10 mouse cellular contexts compared by ENCODE assay signal in the genomic region with DNA sequence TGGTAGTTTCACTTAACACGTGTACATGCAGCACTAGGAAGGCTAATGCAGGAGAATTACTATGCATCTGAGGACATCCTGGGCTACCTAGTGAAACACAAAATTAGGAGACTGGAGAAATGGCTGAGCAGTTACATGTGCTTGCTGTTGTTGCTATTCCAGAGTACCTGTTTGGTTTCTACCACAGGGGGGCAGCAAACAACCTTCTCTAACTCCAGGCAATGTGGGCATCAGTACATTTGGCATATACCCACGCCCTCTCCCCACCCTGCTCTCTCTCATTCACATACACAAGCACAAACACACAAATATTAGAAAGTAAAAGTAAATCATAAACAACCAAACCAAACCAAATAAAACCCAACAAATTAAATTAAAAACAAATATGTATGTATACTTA. TPM values are rescaled to one million over a fixed set of nuclear protein-coding genes. Genes with fewer than 3 reads are reported as not detected.
DNase-seq lines count a peak whose midpoint lies in the region; ATAC-seq and TF ChIP-seq lines count a peak whose summit lies in the region.
"Had no signal": no experiment of that assay in that cellular context is flagged by ENCODE, and none has a peak within 500 bp of the region (broad histone marks: within the 10 kb centered on the region; RNA-seq: fewer than 3 reads in every experiment).

No protein-coding gene starts in this region.

- peak; percentile 18; the same call in 1 of the 2 replicates for TF ChIP-seq CTCF in testis, adult 2 months (IDR thresholded peaks at IDR 0.05; ENCODE audit: control insufficient read depth, insufficient read depth, insufficient replicate concordance, low read depth, low read length)

- no peaks in the 10 kb centered on the region for H3K9me3 ChIP-seq in embryonic facial prominence, embryonic 11.5 days (replicated peaks; ENCODE audit: control insufficient read depth, low read length)
- no peaks in the 10 kb centered on the region for H3K9me3 ChIP-seq in limb, embryonic 11.5 days (ENCODE audit: control insufficient read depth, low read length)
- no peaks in the 10 kb centered on the region for H3K9me3 ChIP-seq in neural tube, embryonic 11.5 days (ENCODE audit: control insufficient read depth, low read length)

- WGBS in embryonic facial prominence, embryonic 11.5 days = 68% methylated on average over 2 of the region's 2 CpGs
- 74% methylated on average over 2 of the region's 2 CpGs for WGBS in limb, embryonic 11.5 days
- 90% methylated on average over 2 of the region's 2 CpGs for WGBS in neural tube, embryonic 11.5 days

- H3K4me2 ChIP-seq in embryonic facial prominence, embryonic 11.5 days (ENCODE audit: low read depth, low read length) = no peak overlapping the region
- H3K4me2 ChIP-seq in limb, embryonic 11.5 days (ENCODE audit: low read depth, severe bottlenecking) = no peak overlapping the region
- no peak overlapping the region for H3K4me2 ChIP-seq in neural tube, embryonic 11.5 days (ENCODE audit: low read depth)

- no peak overlapping the region for H3K27ac ChIP-seq in testis, adult 2 months (ENCODE audit: control insufficient read depth, insufficient read depth, low read depth, low read length)
- H3K27ac ChIP-seq in embryonic facial prominence, embryonic 11.5 days (replicated peaks; ENCODE audit: low read depth, low read length) = no peak overlapping the region
- H3K27ac ChIP-seq in limb, embryonic 11.5 days (replicated peaks; ENCODE audit: low read depth, low read length) = no peak overlapping the region
- no peak overlapping the region for H3K27ac ChIP-seq in neural tube, embryonic 11.5 days (ENCODE audit: low read depth, low read length)

- H3K9ac ChIP-seq in embryonic facial prominence, embryonic 11.5 days (replicated peaks; ENCODE audit: low read length) = no peak overlapping the region
- no peak overlapping the region for H3K9ac ChIP-seq in limb, embryonic 11.5 days (ENCODE audit: low read length)
- no peak overlapping the region for H3K9ac ChIP-seq in neural tube, embryonic 11.5 days (ENCODE audit: low read length)

- ATAC-seq in embryonic facial prominence, embryonic 11.5 days (replicated peaks; ENCODE audit: insufficient number of reproducible peaks, low FRiP score, low TSS enrichment, low read depth) = no peak
- ATAC-seq in inflammation-experienced regulatory T-cells, adult 6 months = peak; percentile 89
- ATAC-seq in limb, embryonic 11.5 days (ENCODE audit: insufficient number of reproducible peaks, low FRiP score, low TSS enrichment, low read depth) = no peak; the same call in 1 of the 2 replicates
- no peak for ATAC-seq in neural tube, embryonic 11.5 days (ENCODE audit: insufficient read depth, low FRiP score, low TSS enrichment)

- no peaks in the 10 kb centered on the region; the same call in 1 of the 2 replicates for H3K36me3 ChIP-seq in testis, adult 2 months (ENCODE audit: control insufficient read depth, insufficient read depth, low read length)
- H3K36me3 ChIP-seq in embryonic facial prominence, embryonic 11.5 days (replicated peaks; ENCODE audit: control insufficient read depth, insufficient read depth, low read depth, low read length) = peaks cover 3% of the 10 kb centered on the region
- H3K36me3 ChIP-seq in limb, embryonic 11.5 days (ENCODE audit: control insufficient read depth, insufficient read depth, low read length) = peaks cover 7% of the 10 kb centered on the region
- peaks cover 12% of the 10 kb centered on the region for H3K36me3 ChIP-seq in neural tube, embryonic 11.5 days (ENCODE audit: control insufficient read depth, insufficient read depth, low read length)

- no peaks in the 10 kb centered on the region for H3K27me3 ChIP-seq in testis, adult 2 months (ENCODE audit: control insufficient read depth, insufficient read depth, low read length)
- H3K27me3 ChIP-seq in embryonic facial prominence, embryonic 11.5 days (ENCODE audit: control insufficient read depth, insufficient read depth, low read length) = no peaks in the 10 kb centered on the region
- H3K27me3 ChIP-seq in limb, embryonic 11.5 days (ENCODE audit: control insufficient read depth, insufficient read depth, low read length) = no peaks in the 10 kb centered on the region
- H3K27me3 ChIP-seq in neural tube, embryonic 11.5 days (ENCODE audit: control insufficient read depth, insufficient read depth, low read length) = no peaks in the 10 kb centered on the region

- H3K4me3 ChIP-seq in testis, adult 2 months (ENCODE audit: control insufficient read depth, low read depth, low read length) = no peak overlapping the region
- no peak overlapping the region for H3K4me3 ChIP-seq in embryonic facial prominence, embryonic 11.5 days (ENCODE audit: low read depth, low read length)
- no peak overlapping the region for H3K4me3 ChIP-seq in limb, embryonic 11.5 days (ENCODE audit: low read depth, low read length)
- H3K4me3 ChIP-seq in neural tube, embryonic 11.5 days (ENCODE audit: low read depth, low read length) = no peak overlapping the region

- DNase-seq in testis, postnatal 14 days (ENCODE audit: low spot score) = no peak
- DNase-seq in adrenal gland, postnatal 14 days = peak; percentile 77
- peak; percentile 76 for DNase-seq in embryonic facial prominence, embryonic 11.5 days (ENCODE audit: low spot score)
- DNase-seq in limb, embryonic 11.5 days (ENCODE audit: low spot score) = peak; percentile 68
- DNase-seq in neural tube, embryonic 11.5 days (ENCODE audit: low spot score) = peak; percentile 55
- peak; percentile 72 for DNase-seq in thymus, postnatal 0 days (ENCODE audit: low spot score)

- no peak for TF ChIP-seq POLR2A in testis, adult 2 months (IDR thresholded peaks at IDR 0.05; ENCODE audit: control insufficient read depth, low read depth, low read length)

- no peaks in the 10 kb centered on the region for H3K4me1 ChIP-seq in testis, adult 2 months (ENCODE audit: control insufficient read depth, insufficient read depth, low read length)
- H3K4me1 ChIP-seq in embryonic facial prominence, embryonic 11.5 days (ENCODE audit: control insufficient read depth, insufficient read depth, low read length) = no peaks in the 10 kb centered on the region
- no peaks in the 10 kb centered on the region for H3K4me1 ChIP-seq in limb, embryonic 11.5 days (ENCODE audit: control insufficient read depth, insufficient read depth, low read length)
- no peaks in the 10 kb centered on the region for H3K4me1 ChIP-seq in neural tube, embryonic 11.5 days (ENCODE audit: control insufficient read depth, insufficient read depth, low read length)

RNA-seq across cellular contexts. Expression of a gene that starts 21.1 kb away (rescaled TPM):
- 2.5 and 3.7 TPM in 2 replicates for polyA plus RNA-seq in testis, adult 2 months (2012; rRNA removed)
- total RNA-seq in adrenal gland, postnatal 14 days (2021) = 40.4 and 44.8 TPM in 2 replicates
- polyA plus RNA-seq in embryonic facial prominence, embryonic 11.5 days (2014; fragmentation: Nextera tagmentation; extraction: Ambion mirVana) = 67.0 and 69.7 TPM in 2 replicates
- polyA plus RNA-seq in inflammation-experienced regulatory T-cells, adult 6 months (2017; shearing (Covaris generic)) = 10 to 100 TPM; 26.8 to 32.7 (median 28.2) TPM
- 47.1 and 53.0 TPM in 2 replicates for polyA plus RNA-seq in limb, embryonic 11.5 days (2014; fragmentation: Nextera tagmentation; extraction: Ambion mirVana)
- polyA plus RNA-seq in neural tube, embryonic 11.5 days (2014; fragmentation: Nextera tagmentation; extraction: Ambion mirVana) = 75.4 and 75.7 TPM in 2 replicates
- 58.0 and 59.3 TPM in 2 replicates for polyA plus RNA-seq in thymus, postnatal 0 days (2015; fragmentation: Nextera tagmentation; extraction: Ambion mirVana)

RNA-seq across cellular contexts. Expression of a gene that starts 42.5 kb away (rescaled TPM):
- polyA plus RNA-seq in testis, adult 2 months (2012; rRNA removed) = 7.2 and 8.2 TPM in 2 replicates
- total RNA-seq in adrenal gland, postnatal 14 days (2021) = 41.5 and 43.7 TPM in 2 replicates
- 14.0 and 16.2 TPM in 2 replicates for polyA plus RNA-seq in embryonic facial prominence, embryonic 11.5 days (2014; fragmentation: Nextera tagmentation; extraction: Ambion mirVana)
- 10 to 100 TPM; 24.1 to 32.8 (median 28.2) TPM for polyA plus RNA-seq in inflammation-experienced regulatory T-cells, adult 6 months (2017; shearing (Covaris generic))
- 17.0 and 20.8 TPM in 2 replicates for polyA plus RNA-seq in limb, embryonic 11.5 days (2014; fragmentation: Nextera tagmentation; extraction: Ambion mirVana)
- polyA plus RNA-seq in neural tube, embryonic 11.5 days (2014; fragmentation: Nextera tagmentation; extraction: Ambion mirVana) = 21.4 and 24.1 TPM in 2 replicates
- 8.9 and 12.4 TPM in 2 replicates for polyA plus RNA-seq in thymus, postnatal 0 days (2015; fragmentation: Nextera tagmentation; extraction: Ambion mirVana)

RNA-seq across cellular contexts. Expression of a gene that starts 53.9 kb away (rescaled TPM):
- polyA plus RNA-seq in testis, adult 2 months (2012; rRNA removed) = 0.11 and 0.14 TPM in 2 replicates
- not detected in 2 replicates for total RNA-seq in adrenal gland, postnatal 14 days (2021)
- polyA plus RNA-seq in embryonic facial prominence, embryonic 11.5 days (2014; fragmentation: Nextera tagmentation; extraction: Ambion mirVana) = not detected in 2 replicates
- polyA plus RNA-seq in inflammation-experienced regulatory T-cells, adult 6 months (2017; shearing (Covaris generic)) = not detected
- not detected in 2 replicates for polyA plus RNA-seq in limb, embryonic 11.5 days (2014; fragmentation: Nextera tagmentation; extraction: Ambion mirVana)
- not detected in 2 replicates for polyA plus RNA-seq in neural tube, embryonic 11.5 days (2014; fragmentation: Nextera tagmentation; extraction: Ambion mirVana)
- not detected in 2 replicates for polyA plus RNA-seq in thymus, postnatal 0 days (2015; fragmentation: Nextera tagmentation; extraction: Ambion mirVana)
- total RNA-seq: gastrocnemius, postnatal 36 days had no signal
- polyA plus RNA-seq: neural tube, embryonic 14.5 days had no signal
